Mouse (Mus musculus) G1E (cell line): ENCODE measurements at regions not wholly inside any gene's neighbourhood (a gene's known extent, or its start where the extent isn't known, plus 50 kb on each side); places are given as distances from the start of the nearest gene placed in this dataset.

ENCODE experiments used
- ATAC-seq: 2 replicates; pipeline ENCODE4 v1.8.0; 2016; ENCODE audit warnings: mild to moderate bottlenecking; ENCODE audit not compliant: insufficient number of reproducible peaks, poor library complexity, low FRiP score, severe bottlenecking; ENCODE audit errors: extremely low read depth
- DNase-seq: peaks from one replicate; pipeline ENCODE4 v3.0.0; 2012; ENCODE audit warnings: low spot score
- H3K27me3 ChIP-seq: 2 replicates; pipeline ENCODE4 v1.6.1; 2012; ENCODE audit warnings: mild to moderate bottlenecking, low read length, inconsistent platforms; ENCODE audit not compliant: insufficient read depth
- H3K36me3 ChIP-seq: replicated peaks from 2 replicates; pipeline ENCODE3; 2012; ENCODE audit warnings: mild to moderate bottlenecking, inconsistent platforms
- H3K4me1 ChIP-seq: 2 replicates; pipeline ENCODE4 v1.6.1; 2012; ENCODE audit warnings: low read depth, low read length, inconsistent platforms, mixed read lengths; ENCODE audit not compliant: insufficient read depth
- H3K4me3 ChIP-seq: 2 replicates; pipeline ENCODE4 v1.5.1; 2012; ENCODE audit warnings: low read depth, mild to moderate bottlenecking, inconsistent platforms, low read length, moderate library complexity, mixed read lengths
- H3K9me3 ChIP-seq: replicated peaks from 2 replicates; pipeline ENCODE4 v1.6.1; 2012; ENCODE audit warnings: inconsistent platforms
- CTCF ChIP-seq: IDR thresholded peaks from 2 replicates; pipeline ENCODE4 v1.5.1; 2012; ENCODE audit warnings: low read depth, low read length, inconsistent platforms, mixed read lengths
- GATA1 ChIP-seq: IDR thresholded peaks from 2 replicates; pipeline ENCODE4 v1.6.1; 2012; ENCODE audit warnings: borderline replicate concordance, low read length, inconsistent platforms, mixed read lengths
- GATA2 ChIP-seq: IDR thresholded peaks from 2 replicates; pipeline ENCODE4 v1.6.1; 2012; ENCODE audit warnings: low read depth, low read length, inconsistent platforms, borderline replicate concordance
- POLR2AphosphoS5 ChIP-seq: IDR thresholded peaks from 2 replicates; pipeline ENCODE4 v1.6.1; 2012; ENCODE audit warnings: low read depth, low read length, inconsistent platforms; ENCODE audit not compliant: insufficient replicate concordance
- TAL1 ChIP-seq: conservative IDR thresholded peaks from 2 replicates; pipeline ENCODE4 v1.6.1; 2012; ENCODE audit warnings: low read depth, low read length, inconsistent platforms, mixed read lengths

GRCm38 (mm10) chr12:113826377-113826776 lies 282.7 kb downstream of the Adam6a start:
- TF ChIP-seq TAL1 (no peak), CTCF (no peak)
- Histone ChIP-seq H3K9me3 (peaks cover 7% of the 10 kb centered on the region), H3K4me3 (no peak overlapping the region), H3K36me3 (no peaks in the 10 kb centered on the region), H3K4me1 (no peaks in the 10 kb centered on the region), H3K27me3 (no peaks in the 10 kb centered on the region)
- ATAC-seq (peak; percentile 9; the same call in 1 of the 2 replicates), DNase-seq (no peak)

GRCm38 (mm10) chr12:113858893-113859292 lies 315.2 kb downstream of the Adam6a start:
- Histone ChIP-seq H3K4me1 (no peaks in the 10 kb centered on the region), H3K36me3 (no peaks in the 10 kb centered on the region), H3K27me3 (no peaks in the 10 kb centered on the region), H3K4me3 (no peak overlapping the region), H3K9me3 (peaks cover 2% of the 10 kb centered on the region; the same call in 1 of the 2 replicates)
- no peak for ATAC-seq
- DNase-seq, result no peak
- TF ChIP-seq POLR2AphosphoS5 (no peak), CTCF (no peak), GATA1 (no peak), GATA2 (no peak), TAL1 (no peak)

GRCm38 (mm10) chr12:113878826-113879225 lies 335.1 kb downstream of the Adam6a start:
- Histone ChIP-seq H3K36me3 (no peaks in the 10 kb centered on the region), H3K4me1 (no peaks in the 10 kb centered on the region), H3K27me3 (no peaks in the 10 kb centered on the region), H3K4me3 (no peak overlapping the region), H3K9me3 (peaks cover 8% of the 10 kb centered on the region)
- DNase-seq, result no peak
- ATAC-seq, result no peak
- TF ChIP-seq CTCF (no peak), GATA2 (no peak), TAL1 (no peak)

GRCm38 (mm10) chr12:113896152-113896551 lies 352.4 kb downstream of the Adam6a start:
- DNase-seq, result no peak
- no peaks in the 10 kb centered on the region for H3K27me3 ChIP-seq
- no peaks in the 10 kb centered on the region for H3K36me3 ChIP-seq
- H3K9me3 ChIP-seq, result peaks cover 2% of the 10 kb centered on the region; the same call in 1 of the 2 replicates
- no peak overlapping the region for H3K4me3 ChIP-seq
- TF ChIP-seq TAL1 (no peak), CTCF (no peak), POLR2AphosphoS5 (no peak), GATA2 (no peak), GATA1 (no peak)
- peak; percentile 28; the same call in 1 of the 2 replicates for ATAC-seq
- H3K4me1 ChIP-seq, result no peaks in the 10 kb centered on the region

GRCm38 (mm10) chr12:113906459-113906858 lies 362.8 kb downstream of the Adam6a start:
- H3K9me3 ChIP-seq, result no peaks in the 10 kb centered on the region
- no peaks in the 10 kb centered on the region for H3K4me1 ChIP-seq
- no peak overlapping the region for H3K4me3 ChIP-seq
- no peak for ATAC-seq
- H3K27me3 ChIP-seq, result no peaks in the 10 kb centered on the region
- H3K36me3 ChIP-seq, result no peaks in the 10 kb centered on the region
- no peak for DNase-seq
- TF ChIP-seq TAL1 (no peak), GATA2 (no peak), GATA1 (no peak), POLR2AphosphoS5 (no peak), CTCF (no peak)

- no peaks in the 10 kb centered on the region for H3K36me3 ChIP-seq
- ATAC-seq, result no peak
- TF ChIP-seq GATA1 (no peak), TAL1 (no peak), POLR2AphosphoS5 (no peak), CTCF (no peak)
Measured at GRCm38 (mm10) chr12:113907751-113908150, 364.0 kb downstream of the Adam6a start.

GRCm38 (mm10) chr12:113911770-113912169 lies 368.1 kb downstream of the Adam6a start:
- TF ChIP-seq CTCF, result no peak
- TF ChIP-seq GATA1, result no peak
- no peak for TF ChIP-seq GATA2
- TF ChIP-seq POLR2AphosphoS5, result no peak
- no peak for TF ChIP-seq TAL1
- Histone ChIP-seq H3K27me3 (no peaks in the 10 kb centered on the region), H3K9me3 (peaks cover 2% of the 10 kb centered on the region; the same call in 1 of the 2 replicates), H3K36me3 (no peaks in the 10 kb centered on the region), H3K4me3 (no peak overlapping the region), H3K4me1 (no peaks in the 10 kb centered on the region)
- no peak for DNase-seq
- no peak for ATAC-seq

More at GRCm38 (mm10) chr12:113907751-113908150, 364.0 kb downstream of the Adam6a start:
- DNase-seq, result no peak
- Histone ChIP-seq H3K9me3 (peaks cover 2% of the 10 kb centered on the region; the same call in 1 of the 2 replicates), H3K4me1 (no peaks in the 10 kb centered on the region), H3K4me3 (no peak overlapping the region), H3K27me3 (no peaks in the 10 kb centered on the region)
